Mouse (Mus musculus): ENCODE measurements around the gene Avil. TPM values are rescaled to one million over a fixed set of nuclear protein-coding genes. Genes with fewer than 3 reads are reported as not detected.

The Avil gene
- polyA plus RNA-seq (2021; fragmentation: Nextera tagmentation), result 0.05 TPM in 1 of 2 replicates, not detected in the other
- long read RNA-seq, experiment 1, result 0 reads
- long read RNA-seq, experiment 2, partial matches to known transcripts, result 1 of 1 reads
- long read RNA-seq, experiment 2, other reads (novel, unspliced or antisense), result 0 of 1 reads

DNA sequence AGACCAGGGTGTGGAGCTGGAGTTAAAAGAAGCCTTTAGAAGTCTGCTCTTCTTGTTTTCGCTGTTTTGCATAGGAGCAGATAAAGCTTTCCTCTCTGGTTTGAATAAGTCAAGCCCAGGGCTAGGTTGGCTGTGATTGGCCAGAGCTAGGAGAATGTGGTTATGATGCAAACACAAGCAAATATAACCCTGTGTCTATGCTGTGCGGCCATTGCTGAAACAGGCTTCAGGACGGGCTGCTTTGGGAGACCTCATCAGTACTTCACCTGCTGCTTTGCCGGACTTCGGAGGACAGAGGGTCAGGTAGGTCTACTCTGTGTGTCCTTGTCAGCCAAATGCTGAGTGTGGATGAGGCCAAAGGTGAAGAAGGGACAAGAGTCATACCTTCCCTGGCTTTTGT lies at the start of gene Avil:
Gene Avil (plus strand): TSS at position 181 of the 400 bp plus-strand sequence.

DNA sequence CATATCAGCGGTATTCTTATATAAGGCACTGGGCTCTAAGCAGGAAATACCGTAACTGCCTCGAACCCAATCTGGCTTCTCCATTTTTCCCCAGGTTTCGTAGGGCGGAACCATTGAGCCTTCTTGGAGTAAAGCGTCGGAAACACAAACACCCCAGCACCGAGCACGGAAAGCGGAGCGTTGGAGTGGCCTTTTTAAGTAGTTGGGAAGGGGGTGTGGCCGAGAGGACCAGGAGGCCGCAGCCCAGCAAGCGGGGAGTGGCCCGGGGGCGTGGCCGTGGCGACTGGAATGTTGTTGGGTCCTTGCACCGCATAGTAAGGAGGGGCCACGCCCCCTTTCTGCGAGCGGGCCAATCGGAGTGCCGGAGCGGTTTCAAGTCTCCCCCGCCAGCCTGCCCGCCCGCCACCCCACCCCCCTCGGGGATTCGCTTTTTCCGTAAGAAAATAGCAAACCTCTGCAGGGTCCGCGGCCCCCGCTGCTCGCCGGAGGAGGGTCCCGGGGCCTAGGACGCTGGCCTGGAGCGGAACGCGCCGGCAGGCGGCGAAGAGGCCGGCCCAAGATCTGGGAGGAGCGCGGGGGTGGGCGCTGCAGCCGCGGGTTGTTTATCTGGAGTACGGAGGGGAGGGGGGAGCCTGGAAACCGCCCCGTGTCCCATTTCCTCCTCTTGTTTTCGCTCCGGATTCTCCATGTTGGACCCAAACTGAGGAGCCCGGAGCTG lies 22.1 kb upstream of the Avil start, which contains the start of gene Ctdsp2:
Gene Ctdsp2 (plus strand): TSS at position 441 of the 718 bp plus-strand sequence.

DNA sequence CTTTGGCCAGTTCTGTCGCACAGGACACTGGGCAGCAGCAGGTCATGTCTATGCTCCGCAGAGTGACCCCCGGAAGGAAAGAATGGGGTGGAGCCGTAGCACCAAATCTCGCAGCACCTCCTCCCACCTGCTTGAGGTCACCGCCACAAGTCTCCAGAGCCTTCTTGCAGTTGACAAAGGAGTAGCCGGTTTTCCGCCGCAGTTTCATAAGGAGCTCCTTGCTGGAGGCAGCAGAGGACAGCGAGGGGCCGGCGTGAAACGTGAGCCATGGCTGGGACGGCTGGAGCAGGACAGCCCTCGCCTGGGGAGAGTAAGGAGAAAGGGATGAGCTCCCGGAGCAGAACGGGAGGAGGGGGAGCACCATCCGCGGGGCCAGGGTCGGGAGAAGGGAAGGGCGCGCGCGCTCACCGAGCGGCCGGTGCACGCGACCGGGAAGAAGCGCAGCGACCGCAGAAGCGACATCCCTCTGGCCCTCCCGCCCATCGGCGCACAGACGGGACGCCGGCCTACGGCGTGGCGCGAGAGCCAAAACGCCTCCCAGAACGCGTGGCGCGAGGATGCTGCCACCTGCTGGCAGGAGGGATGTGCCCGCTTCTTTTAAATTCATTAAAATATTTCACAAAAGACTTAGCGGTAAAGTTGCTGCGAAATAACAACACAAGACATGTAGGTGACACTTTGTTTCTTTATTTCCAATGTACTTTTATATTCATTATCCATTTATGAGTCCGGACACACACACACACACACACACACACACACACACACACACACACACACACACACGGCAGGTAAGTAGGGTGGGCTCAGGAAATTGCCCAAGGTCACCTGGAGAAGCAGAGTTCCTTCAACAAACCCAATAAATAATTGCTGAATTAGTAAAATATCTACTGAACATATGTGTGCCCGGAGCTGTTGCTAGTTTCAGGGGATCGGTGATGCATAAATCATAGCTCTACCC lies 30.1 kb downstream of the Avil start, which contains the start of gene Tsfm:
Gene Tsfm (minus strand): TSS at position 505 of the 961 bp plus-strand sequence.

DNA sequence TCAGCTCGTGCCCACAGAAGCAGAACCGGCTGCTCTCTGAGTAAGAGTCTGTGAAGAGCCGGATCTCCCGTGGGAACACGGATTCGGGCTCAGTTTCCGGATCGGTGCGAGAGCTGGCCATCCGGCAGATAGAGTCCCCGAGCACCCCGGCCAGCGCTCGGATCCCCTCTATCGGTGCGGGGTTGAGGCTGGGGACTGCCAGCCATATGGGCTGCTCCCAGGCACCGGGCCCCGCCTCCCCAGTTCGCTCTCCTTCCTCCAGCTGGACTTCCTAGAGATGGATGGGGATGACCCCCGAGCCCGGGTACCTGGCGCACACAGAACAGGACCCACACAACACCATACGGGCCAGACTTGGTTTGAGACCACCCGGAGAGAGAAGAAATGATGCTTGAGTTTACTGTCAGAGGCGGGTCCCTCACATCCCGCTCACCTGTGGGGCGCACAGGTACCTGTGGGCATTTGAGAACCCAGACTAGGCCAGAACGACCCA lies 40.8 kb downstream of the Avil start, which contains the start of the genes Mettl1 and Eef1akmt3:
Gene Mettl1 (plus strand): TSS at position 141 of the 493 bp plus-strand sequence.
Gene Eef1akmt3 (minus strand): TSS at position 240 of the 493 bp plus-strand sequence.

DNA sequence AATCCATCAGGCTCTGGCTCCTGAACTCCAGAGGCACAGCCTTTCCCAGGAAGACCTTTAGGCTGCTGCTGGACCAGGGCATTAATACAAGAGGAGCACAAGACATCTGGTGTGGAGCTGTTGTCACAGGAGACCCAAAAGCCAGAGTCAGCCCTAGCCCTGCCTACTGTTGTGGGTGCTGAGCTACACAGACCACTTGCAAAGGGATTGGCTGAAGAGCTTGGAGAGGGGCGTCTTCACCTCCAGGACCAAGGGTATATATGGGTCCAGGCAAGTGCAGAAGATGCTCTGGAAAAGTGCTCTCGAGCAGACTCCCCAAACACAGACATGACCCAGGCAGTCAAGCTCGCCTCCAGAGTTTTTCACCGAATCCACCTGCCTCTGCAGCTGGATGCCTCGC lies 47.4 kb downstream of the Avil start, which contains the start of gene Cyp27b1:
Gene Cyp27b1 (plus strand): TSS at position 297 of the 400 bp plus-strand sequence.

DNA sequence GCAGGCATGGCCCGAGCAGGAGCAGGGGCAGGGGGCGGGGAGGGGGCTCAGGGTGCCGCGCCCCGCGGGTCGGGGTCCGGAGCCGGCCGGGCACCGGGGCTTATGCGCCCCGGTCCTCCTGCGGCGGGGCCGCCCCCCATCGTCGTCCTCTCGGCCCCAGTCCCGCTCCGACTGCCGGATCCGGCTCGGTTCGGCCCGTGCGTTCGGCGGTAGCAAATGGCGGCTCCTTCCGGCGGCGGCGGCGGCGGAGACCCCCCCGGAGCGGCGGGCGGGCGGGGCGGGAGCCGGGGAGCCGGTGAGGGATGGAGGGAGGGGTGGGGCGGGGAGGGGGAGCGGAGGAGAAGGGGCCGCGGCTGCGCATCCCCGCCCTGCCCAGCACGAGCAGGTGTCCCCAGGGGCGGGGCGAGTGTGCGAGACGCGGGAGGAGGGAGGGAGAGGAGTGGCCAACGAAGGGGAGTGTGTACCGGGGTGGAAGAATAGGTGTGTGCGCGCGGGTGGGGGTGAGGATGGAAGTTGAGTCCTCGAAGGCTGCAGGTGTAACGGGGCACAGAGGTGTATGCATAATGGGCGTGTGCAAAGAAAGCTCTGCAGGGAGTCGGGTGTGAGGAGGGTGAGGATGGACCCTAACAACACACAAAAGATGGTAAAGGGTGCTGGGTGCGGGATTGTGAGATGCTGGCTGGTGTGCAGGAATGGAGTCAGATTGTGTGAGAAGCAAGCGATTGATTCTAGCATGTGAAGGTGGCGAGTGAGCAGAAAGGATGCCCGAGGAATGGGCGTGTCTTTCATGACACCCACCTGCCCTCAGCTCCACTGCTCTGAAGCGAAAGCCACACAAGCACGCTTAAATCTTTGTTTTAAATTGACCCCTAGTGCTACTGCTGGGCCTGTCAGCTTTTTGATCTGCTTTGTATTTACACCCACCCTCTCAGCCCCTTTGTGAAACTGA lies 59.7 kb downstream of the Avil start, which contains the start of gene March9:
Gene March9 (minus strand): TSS at position 217 of the 949 bp plus-strand sequence.

DNA sequence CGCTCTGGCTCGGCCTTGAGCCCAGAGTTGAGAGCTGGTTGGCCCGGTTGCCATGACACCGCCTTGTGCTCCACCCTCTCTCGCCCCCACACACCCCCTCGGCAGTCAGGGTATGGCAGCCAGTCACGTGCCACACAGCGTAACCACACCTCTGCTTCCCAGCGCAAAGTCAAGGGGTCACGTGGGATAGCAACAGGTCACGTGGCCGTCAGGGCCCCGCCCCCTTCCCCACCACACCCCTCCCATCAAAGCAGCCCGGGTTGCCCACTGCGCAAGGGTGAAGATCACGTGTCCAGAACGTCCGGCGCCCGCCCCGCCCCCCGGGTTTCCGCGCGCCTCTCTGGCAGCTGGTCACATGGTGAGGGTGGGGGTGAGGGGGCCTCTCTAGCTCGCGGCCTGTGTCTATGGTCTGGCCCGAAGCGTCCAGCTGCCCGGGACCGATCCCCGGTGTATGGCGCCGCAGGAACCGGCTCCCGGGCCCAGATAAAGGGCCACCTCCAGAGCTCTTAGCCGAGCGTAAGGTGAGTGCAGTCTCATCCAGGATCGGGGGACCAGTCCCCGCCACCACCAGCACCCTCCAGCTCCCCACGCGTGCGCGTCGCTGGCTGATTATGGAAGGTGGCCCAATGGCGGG lies 62.8 kb downstream of the Avil start, which contains the start of gene Cdk4:
Gene Cdk4 (plus strand): TSS at position 296 of the 634 bp plus-strand sequence.

Other genes starting within 250 kb of the Avil start
- gene Atp23, start 99.4 kb upstream of the Avil start, polyA plus RNA-seq (2021; fragmentation: Nextera tagmentation), result 23.1 and 27.3 TPM in 2 replicates
- gene Ctdsp2, start 22.0 kb upstream of the Avil start, polyA plus RNA-seq (2021; fragmentation: Nextera tagmentation), result 8.6 and 15.8 TPM in 2 replicates
- 50.5 and 52.0 TPM in 2 replicates for gene Tsfm, start 30.1 kb downstream of the Avil start, polyA plus RNA-seq (2021; fragmentation: Nextera tagmentation)
- 6.7 and 16.5 TPM in 2 replicates for gene Mettl1, start 40.7 kb downstream of the Avil start, polyA plus RNA-seq (2021; fragmentation: Nextera tagmentation)
- gene Eef1akmt3, start 40.8 kb downstream of the Avil start, polyA plus RNA-seq (2021; fragmentation: Nextera tagmentation), result 0.05 TPM in 1 of 2 replicates, not detected in the other
- gene Cyp27b1, start 47.5 kb downstream of the Avil start, polyA plus RNA-seq (2021; fragmentation: Nextera tagmentation), result not detected in 2 replicates
- 1.1 and 1.2 TPM in 2 replicates for gene March9, start 59.5 kb downstream of the Avil start, polyA plus RNA-seq (2021; fragmentation: Nextera tagmentation)
- 86.2 and 95.5 TPM in 2 replicates for gene Cdk4, start 62.8 kb downstream of the Avil start, polyA plus RNA-seq (2021; fragmentation: Nextera tagmentation)
- 50.4 and 61.0 TPM in 2 replicates for gene Tspan31, start 69.6 kb downstream of the Avil start, polyA plus RNA-seq (2021; fragmentation: Nextera tagmentation)
- 17.8 and 20.2 TPM in 2 replicates for gene Agap2, start 74.6 kb downstream of the Avil start, polyA plus RNA-seq (2021; fragmentation: Nextera tagmentation)
- 32.8 and 45.7 TPM in 2 replicates for gene Os9, start 120.4 kb downstream of the Avil start, polyA plus RNA-seq (2021; fragmentation: Nextera tagmentation)
- gene B4galnt1, start 164.5 kb downstream of the Avil start, polyA plus RNA-seq (2021; fragmentation: Nextera tagmentation), result 76.6 and 91.6 TPM in 2 replicates
- gene Slc26a10, start 179.9 kb downstream of the Avil start, polyA plus RNA-seq (2021; fragmentation: Nextera tagmentation), result 0.97 and 1.3 TPM in 2 replicates
- gene Arhgef25, start 189.4 kb downstream of the Avil start, polyA plus RNA-seq (2021; fragmentation: Nextera tagmentation), result 20.2 and 22.6 TPM in 2 replicates
- gene Dtx3, start 195.0 kb downstream of the Avil start, polyA plus RNA-seq (2021; fragmentation: Nextera tagmentation), result 6.7 and 58.5 TPM in 2 replicates
- 77.0 and 83.0 TPM in 2 replicates for gene Pip4k2c, start 210.9 kb downstream of the Avil start, polyA plus RNA-seq (2021; fragmentation: Nextera tagmentation)